Mouse (Mus musculus) C2C12 (cell line): Measurements from ENCODE around the gene Msh5.

Experiments
- CEBPB ChIP-seq: IDR thresholded peaks from one replicate; pipeline ENCODE4 v1.6.1; 2011; ENCODE audit warnings: low read depth, mild to moderate bottlenecking, control low read depth, moderate library complexity
- CTCF ChIP-seq: IDR thresholded peaks from one replicate; pipeline ENCODE4 v1.5.1; 2011; ENCODE audit not compliant: control insufficient read depth, insufficient read depth, insufficient read length

DNA sequence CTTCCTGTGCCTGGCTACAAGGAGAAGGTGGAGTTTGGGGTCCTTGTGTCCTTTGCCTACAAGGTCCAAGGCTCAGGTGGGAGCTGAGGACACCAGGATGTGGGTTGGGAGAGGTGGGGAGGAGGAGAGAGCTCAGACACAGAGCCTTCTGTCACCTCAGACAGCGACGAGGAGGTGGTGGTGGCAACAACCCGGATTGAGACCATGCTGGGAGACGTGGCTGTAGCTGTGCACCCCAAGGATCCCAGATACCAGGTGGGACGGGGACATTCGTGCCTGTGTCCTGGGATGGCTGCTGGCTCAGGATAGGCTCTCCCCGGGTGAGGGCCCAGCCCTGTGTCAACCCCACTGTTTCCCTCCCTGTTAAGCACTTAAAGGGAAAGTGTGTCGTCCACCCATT is 35.1 kb downstream of the Msh5 start:
- no peak for TF ChIP-seq CTCF
- no peak for TF ChIP-seq CEBPB
